Mouse (Mus musculus): Measurements from ENCODE around the gene Hmgxb4.

DNA sequence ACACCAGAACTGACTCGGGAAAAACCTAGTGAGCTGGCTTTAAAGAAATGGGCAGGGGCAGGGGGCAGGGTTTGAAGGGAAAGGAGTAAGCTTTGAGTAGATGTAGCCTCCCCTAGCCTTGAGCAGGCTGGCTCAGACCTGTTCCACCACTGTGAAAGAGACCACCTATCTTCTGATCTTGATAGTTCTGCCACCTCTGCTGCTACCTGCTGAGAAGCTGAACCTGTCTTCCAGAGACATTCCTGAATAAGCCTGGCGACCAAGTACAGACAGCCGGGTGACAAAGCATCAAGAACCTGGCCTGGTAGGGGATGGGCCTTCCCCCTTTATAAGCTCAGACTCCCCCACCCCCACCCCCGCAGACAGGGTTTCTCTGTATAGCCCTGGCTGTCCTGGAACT, 21.5 kb upstream of the Hmgxb4 start:
- TF ChIP-seq POLR2A (IDR thresholded peaks at IDR 0.05; ENCODE audit: low read depth, low read length) (no peak), CTCF (IDR thresholded peaks at IDR 0.05; ENCODE audit: extremely low read depth, insufficient read depth, insufficient read length, insufficient replicate concordance) (no peak)

All from spleen, adult 2 months (tissue).